Mouse (Mus musculus) CH12.LX (cell line): ENCODE measurements around the gene Rpl6. TPM values are rescaled to one million over a fixed set of nuclear protein-coding genes. Genes with fewer than 3 reads are reported as not detected.

Experiments used
- DNase-seq: peaks from one replicate; pipeline ENCODE4 v3.0.0-alpha.2; 2013; ENCODE audit errors: extremely low read depth
- H3K27ac ChIP-seq: 2 replicates; pipeline ENCODE4 v1.5.1; 2012; ENCODE audit warnings: low read depth, mild to moderate bottlenecking, control low read depth, moderate library complexity; ENCODE audit not compliant: insufficient read depth
- H3K27me3 ChIP-seq: replicated peaks from 2 replicates; pipeline ENCODE3; 2012; ENCODE audit warnings: inconsistent platforms
- H3K36me3 ChIP-seq, 2 experiments: replicated peaks in 1 of 2; 2 replicates each; pipeline versions ENCODE3 to v1.6.1; 2012; ENCODE audit warnings: inconsistent platforms in 1 of 2, low read length in 1 of 2, mild to moderate bottlenecking in 1 of 2, mixed read lengths in 1 of 2, moderate library complexity in 1 of 2; ENCODE audit not compliant: control insufficient read depth in 1 of 2, insufficient read depth in 1 of 2
- H3K4me1 ChIP-seq, 2 experiments: 2 replicates each; pipeline ENCODE4 v1.6.1; 2012; ENCODE audit warnings: inconsistent platforms in 1 of 2, moderate library complexity in 1 of 2; ENCODE audit not compliant: insufficient read depth in 2 of 2, control insufficient read depth in 1 of 2
- H3K4me2 ChIP-seq: 2 replicates; pipeline ENCODE4 v1.6.1; 2012; ENCODE audit warnings: low read depth, mild to moderate bottlenecking, control low read depth; ENCODE audit not compliant: poor library complexity, insufficient read depth, severe bottlenecking
- H3K4me3 ChIP-seq, 3 experiments: fragments of 150-350 bp in 1 of 3; sonication (generic) in 1 of 3; replicated peaks in 1 of 3; 2 replicates each; pipeline versions ENCODE3 to v1.5.1; 2011 to 2012; ENCODE audit warnings: low read depth in 2 of 3, low read length in 2 of 3, mild to moderate bottlenecking in 2 of 3, moderate library complexity in 2 of 3, control low read depth in 1 of 3, improper control_type of control experiment in 1 of 3, inconsistent platforms in 1 of 3, mixed read lengths in 1 of 3; ENCODE audit not compliant: poor library complexity in 1 of 3
- H3K79me2 ChIP-seq: replicated peaks from 2 replicates; pipeline ENCODE4 v1.6.1; 2012; ENCODE audit warnings: mild to moderate bottlenecking, moderate library complexity; ENCODE audit not compliant: control insufficient read depth, poor library complexity, insufficient read depth, severe bottlenecking; ENCODE audit errors: extremely low read depth
- H3K9ac ChIP-seq: 2 replicates; pipeline ENCODE4 v1.6.1; 2012; ENCODE audit warnings: low read depth, mild to moderate bottlenecking, control low read depth, moderate library complexity; ENCODE audit not compliant: insufficient read depth
- H3K9me3 ChIP-seq: replicated peaks from 2 replicates; pipeline ENCODE3; 2012; ENCODE audit warnings: low read length, inconsistent platforms, mixed read lengths
- BHLHE40 ChIP-seq: IDR thresholded peaks from 2 replicates; pipeline ENCODE4 v1.6.1; 2011; ENCODE audit warnings: mild to moderate bottlenecking, low read depth, low read length, improper control_type of control experiment
- CHD1 ChIP-seq: IDR thresholded peaks from 2 replicates; pipeline ENCODE4 v1.6.1; 2012; ENCODE audit warnings: low read depth, low read length, improper control_type of control experiment, inconsistent platforms
- CHD2 ChIP-seq: IDR thresholded peaks from 2 replicates; pipeline ENCODE4 v1.6.1; 2011; ENCODE audit warnings: low read length, improper control_type of control experiment
- CTCF ChIP-seq, 2 experiments: IDR thresholded peaks in 1 of 2; conservative IDR thresholded peaks in 1 of 2; 2 replicates each; pipeline ENCODE4 v1.5.1; 2011 to 2012; ENCODE audit warnings: low read depth in 2 of 2, low read length in 2 of 2, improper control_type of control experiment in 1 of 2, inconsistent platforms in 1 of 2, mild to moderate bottlenecking in 1 of 2, moderate library complexity in 1 of 2
- E2F4 ChIP-seq: IDR thresholded peaks from 2 replicates; pipeline ENCODE4 v1.6.1; 2011; ENCODE audit warnings: low read depth, low read length, improper control_type of control experiment; ENCODE audit not compliant: insufficient replicate concordance
- HCFC1 ChIP-seq: IDR thresholded peaks from 2 replicates; pipeline ENCODE4 v1.6.1; 2012; ENCODE audit warnings: low read depth, mild to moderate bottlenecking, inconsistent platforms, low read length, improper control_type of control experiment
- JUN ChIP-seq: IDR thresholded peaks from 2 replicates; pipeline ENCODE4 v1.6.1; 2011; ENCODE audit warnings: low read depth, mild to moderate bottlenecking, low read length, improper control_type of control experiment, moderate library complexity; ENCODE audit not compliant: insufficient read depth
- KAT2A ChIP-seq: IDR thresholded peaks from 2 replicates; pipeline ENCODE4 v1.6.1; 2012; ENCODE audit warnings: low read length, improper control_type of control experiment, inconsistent platforms; ENCODE audit not compliant: insufficient replicate concordance
- MAX ChIP-seq: IDR thresholded peaks from 2 replicates; pipeline ENCODE4 v1.6.1; 2011; ENCODE audit warnings: low read length, improper control_type of control experiment
- MEF2A ChIP-seq: IDR thresholded peaks from 2 replicates; pipeline ENCODE4 v1.6.1; 2014; ENCODE audit warnings: low read depth, mild to moderate bottlenecking, inconsistent platforms, low read length, improper control_type of control experiment, borderline replicate concordance
- MYC ChIP-seq: IDR thresholded peaks from 2 replicates; pipeline ENCODE4 v1.6.1; 2011; ENCODE audit warnings: low read depth, mild to moderate bottlenecking, improper control_type of control experiment, low read length
- RAD21 ChIP-seq: IDR thresholded peaks from 2 replicates; pipeline ENCODE4 v1.6.1; 2011; ENCODE audit warnings: low read depth, mild to moderate bottlenecking, low read length, improper control_type of control experiment, moderate library complexity
- SMC3 ChIP-seq: IDR thresholded peaks from 2 replicates; pipeline ENCODE4 v1.6.1; 2011; ENCODE audit warnings: low read depth, low read length, improper control_type of control experiment
- UBTF ChIP-seq: IDR thresholded peaks from 2 replicates; pipeline ENCODE4 v1.6.1; 2012; ENCODE audit warnings: low read depth, mild to moderate bottlenecking, inconsistent platforms, low read length, improper control_type of control experiment, moderate library complexity
- USF2 ChIP-seq: conservative IDR thresholded peaks from 2 replicates; pipeline ENCODE4 v1.6.1; 2011; ENCODE audit warnings: low read depth, low read length, improper control_type of control experiment
- ZMIZ1 ChIP-seq: IDR thresholded peaks from 2 replicates; pipeline ENCODE4 v1.6.1; 2012; ENCODE audit warnings: low read depth, mild to moderate bottlenecking, inconsistent platforms, low read length, improper control_type of control experiment
- ZNF384 ChIP-seq: IDR thresholded peaks from 2 replicates; pipeline ENCODE4 v1.6.1; 2012; ENCODE audit warnings: low read depth, low read length, improper control_type of control experiment, inconsistent platforms
- dilution Hi-C: fragments of 300-500 bp; cut with MboI; formaldehyde crosslinking; loops from 2 replicates; pipeline ENCODE4 v1.14.3; 2020; ENCODE audit warnings: low sequenced_read_pairs; ENCODE audit not compliant: extremely low pct_unique_long_range_greater_than_20kb, extremely low pct_ligation_motif_present
- in situ Hi-C: fragments of 300-500 bp; cut with MboI; formaldehyde crosslinking; loops from 3 replicates; pipeline ENCODE4 v1.14.3; 2019; ENCODE audit warnings: low sequenced_read_pairs, low pct_ligation_motif_present, low pct_unique_long_range_greater_than_20kb, mixed read lengths
- polyA plus RNA-seq: library from polyadenylated mRNA; unstranded; fragments of >175 nt; gene quantifications from 2 replicates; pipeline ENCODE4 v1.2.1, GENCODE M21; 2012; ENCODE audit warnings: low read depth; ENCODE audit not compliant: insufficient read length
- total RNA-seq, 2 experiments: library from RNA; depleted of rRNA; stranded (reverse); fragments of 300-350 nt in 1 of 2; fragments of >200 nt in 1 of 2; gene quantifications; 2 replicates each; pipeline ENCODE4 v1.2.3; 2012 to 2014

Gene Rpl6
- total and polyA plus RNA-seq, 3 experiments, result 2,433 to 2,694 (median 2,607) TPM

GRCm38 (mm10) chr5:121245201-121245600 is 40.9 kb downstream of the Rpl6 start:
- no peak overlapping the region for H3K4me2 ChIP-seq
- H3K27me3 ChIP-seq, result no peaks in the 10 kb centered on the region
- peaks cover 0 to 12% of the 10 kb centered on the region in 2 experiments for H3K36me3 ChIP-seq
- H3K79me2 ChIP-seq, result no peaks in the 10 kb centered on the region; the same call in 1 of the 2 replicates
- H3K4me1 ChIP-seq, result peaks cover 0 to 23% of the 10 kb centered on the region in 2 experiments; a peak in 2 of 4 replicates
- dilution Hi-C loops, result no loop called here
- H3K27ac ChIP-seq, result no peak overlapping the region
- no peaks in the 10 kb centered on the region for H3K9me3 ChIP-seq
- TF ChIP-seq RAD21 (no peak), BHLHE40 (no peak), CHD1 (no peak), CHD2 (no peak), ZNF384 (no peak), MEF2A (no peak), JUN (no peak), E2F4 (no peak), HCFC1 (no peak), USF2 (no peak), SMC3 (no peak), MYC (no peak), ZMIZ1 (no peak)
- H3K4me3 ChIP-seq, result no peak overlapping the region
- in situ Hi-C loops, result no loop called here
- DNase-seq, result no peak
- H3K9ac ChIP-seq, result no peak overlapping the region

GRCm38 (mm10) chr5:121248766-121249394 is 44.6 kb downstream of the Rpl6 start:
- no peak for TF ChIP-seq UBTF
- TF ChIP-seq MAX, result no peak
- TF ChIP-seq KAT2A, result no peak
- 0 out of 2 replicates have a peak, but pooled peaks have one; percentile 3 for TF ChIP-seq SMC3
- peak; percentile 18 for TF ChIP-seq RAD21
- peak in 1 of 2 experiments; percentile 32; a peak in 2 of 4 replicates for TF ChIP-seq CTCF (conservative IDR thresholded peaks at IDR 0.05 in 1 of 2, IDR thresholded peaks at IDR 0.05 in 1 of 2; ENCODE audit: low read depth in 2 of 2, low read length in 2 of 2)
- Histone ChIP-seq H3K4me3 (no peak overlapping the region), H3K27ac (no peak overlapping the region)

More at GRCm38 (mm10) chr5:121248766-121249394, 44.6 kb downstream of the Rpl6 start:
- Histone ChIP-seq H3K9me3 (no peaks in the 10 kb centered on the region), H3K27me3 (no peaks in the 10 kb centered on the region), H3K79me2 (no peaks in the 10 kb centered on the region; the same call in 1 of the 2 replicates), H3K36me3 (peaks cover under 1 to 8% of the 10 kb centered on the region in 2 experiments), H3K9ac (no peak overlapping the region), H3K4me2 (no peak overlapping the region), H3K4me1 (peaks cover 0 to 46% of the 10 kb centered on the region in 2 experiments; a peak in 2 of 4 replicates)
- no peak for DNase-seq
- in situ Hi-C loops (no loop called here), dilution Hi-C loops (no loop called here)
